Mouse (Mus musculus) right cerebral cortex, postnatal 10 days (tissue): ENCODE data around the gene Strc.
A peak's percentile ranks its signal among the peaks of the same experiment; 100 is the strongest.

Experiments
- DNase-seq, 2 experiments: peaks; one replicate each; pipeline ENCODE4 v3.0.0; 2021; ENCODE audit warnings: low spot score in 2 of 2

The Strc gene

GRCm38 (mm10) chr2:121354820-121355592 lies 32.0 kb downstream of the Strc start, which contains the start of gene Ppip5k1:
Gene Ppip5k1 (minus strand): TSS chr2:121355396.
- peak; percentile 99 for DNase-seq

DNA sequence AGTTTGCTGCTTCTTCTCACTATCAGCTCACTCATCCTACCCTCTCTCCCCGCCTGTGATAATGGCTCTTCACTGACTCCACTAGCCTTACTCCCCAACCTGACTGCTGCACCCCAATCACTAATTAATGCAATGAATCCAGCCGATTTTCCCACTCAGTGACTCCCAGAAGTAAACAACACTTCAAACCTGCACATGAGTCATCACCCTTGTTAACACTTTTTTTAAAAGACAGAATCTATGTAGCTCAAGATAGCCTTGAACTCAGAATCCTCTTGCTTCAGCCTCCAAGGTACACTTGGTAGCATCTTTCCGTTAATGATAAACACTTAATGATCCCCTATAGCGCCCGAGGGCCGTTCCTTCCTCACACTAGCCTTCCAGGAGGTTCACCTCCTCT lies 32.6 kb downstream of the Strc start:
- DNase-seq = no peak

GRCm38 (mm10) chr2:121353156-121353555 lies 33.8 kb downstream of the Strc start:
- DNase-seq = no peak

GRCm38 (mm10) chr2:121339057-121339456 lies 47.9 kb downstream of the Strc start:
- DNase-seq = no peak

- DNase-seq = no peak
Measured at GRCm38 (mm10) chr2:121329492-121329891, 57.5 kb downstream of the Strc start.

- no peak for DNase-seq
Measured at GRCm38 (mm10) chr2:121323693-121324470, 63.1 kb downstream of the Strc start.

DNA sequence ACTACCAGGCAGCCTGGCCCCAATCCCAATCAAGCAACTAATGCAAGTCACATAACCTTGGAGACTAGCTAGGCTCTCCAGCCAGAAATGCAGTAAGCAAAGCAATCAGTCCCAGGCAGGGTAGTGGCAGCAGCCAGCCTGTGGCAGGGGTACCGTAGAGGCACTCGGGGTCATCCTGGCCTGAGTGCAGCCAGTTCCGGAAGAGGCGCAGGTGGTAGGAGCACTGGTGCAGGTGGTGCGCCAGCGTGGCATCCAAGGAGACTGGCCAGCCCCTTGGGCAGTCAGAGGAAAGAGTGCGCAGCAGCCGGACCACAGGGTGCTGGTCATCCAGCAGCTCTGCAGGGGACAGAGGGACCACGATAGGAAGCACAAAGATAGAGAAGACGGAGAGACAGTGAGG lies 63.9 kb downstream of the Strc start:
- DNase-seq = no peak

DNA sequence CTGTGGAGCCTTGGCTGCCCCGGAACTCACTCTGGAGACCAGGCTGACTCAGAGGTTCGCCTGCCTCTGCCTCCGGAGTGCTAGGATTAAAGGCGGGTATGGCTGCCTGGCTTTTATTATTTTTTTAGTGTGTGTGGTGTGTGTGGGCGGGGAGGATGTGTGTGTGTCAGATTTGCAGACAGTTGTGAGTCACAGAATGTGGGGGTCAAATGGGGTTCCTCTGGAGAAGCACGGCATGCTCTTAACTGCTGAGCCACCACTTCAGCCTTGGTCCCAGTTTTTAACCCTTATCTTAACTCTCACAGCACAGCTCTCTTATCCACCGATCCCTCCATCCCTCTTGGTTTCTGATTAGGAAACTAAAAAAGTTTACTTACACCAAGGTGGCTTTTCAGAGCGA lies 70.7 kb downstream of the Strc start:
- DNase-seq = no peak
